Comparison of ENCODE assay signal across 24 mouse cellular contexts in genomic region chr10:20905831-20906230, GRCm38 (mm10). TPM values are rescaled to one million over a fixed set of nuclear protein-coding genes. Genes with fewer than 3 reads are reported as not detected.
A peak's percentile ranks its signal among the peaks of the same experiment; 100 is the strongest.
DNase-seq lines count a peak whose midpoint lies in the region; ATAC-seq and TF ChIP-seq lines count a peak whose summit lies in the region.
"Had no signal": no experiment of that assay in that cellular context is flagged by ENCODE, and none has a peak within 500 bp of the region (broad histone marks: within the 10 kb centered on the region; RNA-seq: fewer than 3 reads in every experiment).

No protein-coding gene starts in this region.

- peak overlapping the region; percentile 69 for H3K27ac ChIP-seq in heart, embryonic 10.5 days
- H3K27ac ChIP-seq in liver, embryonic 12.5 days, result peak overlapping the region; percentile 98
- H3K27ac ChIP-seq in left cerebral cortex, adult 2 months, result no peak overlapping the region
- H3K27ac ChIP-seq: embryonic facial prominence, embryonic 10.5 days; hindbrain, embryonic 12.5 days; limb, embryonic 12.5 days; macrophage had no signal

- H3K27me3 ChIP-seq in heart, embryonic 10.5 days (ENCODE audit: insufficient read depth, poor library complexity, severe bottlenecking), result no peaks in the 10 kb centered on the region
- H3K27me3 ChIP-seq in liver, embryonic 12.5 days (replicated peaks), result no peaks in the 10 kb centered on the region
- H3K27me3 ChIP-seq: CH12.LX; hindbrain, embryonic 12.5 days; limb, embryonic 12.5 days had no signal

- DNase-seq in heart, embryonic 10.5 days (ENCODE audit: low spot score), result no peak
- no peak for DNase-seq in heart, adult 9 months (ENCODE audit: low spot score in 2 of 2)
- DNase-seq in spleen, postnatal 36 days (ENCODE audit: low spot score in 2 of 2), result peak; percentile 19 to 39
- DNase-seq in spleen, adult 12 weeks (ENCODE audit: low spot score), result no peak
- DNase-seq in cerebellum, adult 18-20 months, result no peak
- DNase-seq in left cerebral cortex, adult 2 months (ENCODE audit: extremely low spot score in 1 of 2, low spot score in 2 of 2), result no peak
- no peak for DNase-seq in layer of hippocampus, adult 9-11 months
- DNase-seq: adrenal gland, postnatal 36 days; cerebellum, adult 9-10 months; gastrocnemius, postnatal 10 days; kidney, adult 8-10 months; kidney, postnatal 36 days; retina, postnatal 1 day; thymus, postnatal 25 days had no signal

- H3K4me2 ChIP-seq in liver, embryonic 12.5 days, result peak overlapping the region; percentile 56
- H3K4me2 ChIP-seq: hindbrain, embryonic 12.5 days; limb, embryonic 12.5 days; lung, embryonic 14.5 days; midbrain, embryonic 11.5 days had no signal

- intact Hi-C loops in left cerebral cortex, adult 2 months (cut with DNase I), result no loop called here

- no peak overlapping the region for H3K4me3 ChIP-seq in heart, embryonic 10.5 days
- H3K4me3 ChIP-seq in liver, embryonic 12.5 days, result no peak overlapping the region
- H3K4me3 ChIP-seq in left cerebral cortex, adult 2 months, result no peak overlapping the region
- H3K4me3 ChIP-seq: embryonic facial prominence, embryonic 10.5 days; hindbrain, embryonic 12.5 days; limb, embryonic 12.5 days had no signal

- H3K4me1 ChIP-seq in heart, embryonic 10.5 days, result peaks cover 21% of the 10 kb centered on the region
- H3K4me1 ChIP-seq in liver, embryonic 12.5 days, result peaks cover 78% of the 10 kb centered on the region
- H3K4me1 ChIP-seq: embryonic facial prominence, embryonic 10.5 days; hindbrain, embryonic 12.5 days; limb, embryonic 12.5 days had no signal

- peak; percentile 80 for ATAC-seq in liver, embryonic 12.5 days
- ATAC-seq: forebrain, embryonic 14.5 days; inflammation-experienced regulatory T-cells, adult 6 months had no signal

- peak overlapping the region; percentile 54 for H3K9ac ChIP-seq in liver, embryonic 12.5 days
- H3K9ac ChIP-seq: hindbrain, embryonic 12.5 days; limb, embryonic 12.5 days; lung, embryonic 14.5 days had no signal

- WGBS in heart, embryonic 10.5 days, result 73% methylated on average over 4 of the region's 4 CpGs
- 27% methylated on average over 4 of the region's 4 CpGs for WGBS in liver, embryonic 12.5 days (ENCODE audit: insufficient replicate concordance)

- no peaks in the 10 kb centered on the region for H3K36me3 ChIP-seq in heart, embryonic 10.5 days
- H3K36me3 ChIP-seq in liver, embryonic 12.5 days, result no peaks in the 10 kb centered on the region
- H3K36me3 ChIP-seq: embryonic facial prominence, embryonic 10.5 days; hindbrain, embryonic 12.5 days; limb, embryonic 12.5 days had no signal

- H3K9me3 ChIP-seq in heart, embryonic 10.5 days, result no peaks in the 10 kb centered on the region
- no peaks in the 10 kb centered on the region for H3K9me3 ChIP-seq in liver, embryonic 12.5 days (replicated peaks)
- H3K9me3 ChIP-seq: embryonic facial prominence, embryonic 10.5 days; hindbrain, embryonic 12.5 days; limb, embryonic 12.5 days had no signal

- TF ChIP-seq CTCF in left cerebral cortex, adult 2 months (IDR thresholded peaks at IDR 0.05), result no peak

RNA-seq across cellular contexts. Expression of gene Ahi1, which starts 46.5 kb away (rescaled TPM):
- 5.2 and 6.5 TPM in 2 replicates for polyA plus RNA-seq in heart, embryonic 10.5 days (2016; fragmentation: Nextera tagmentation; extraction: Ambion mirVana)
- 6.1 and 6.2 TPM in 2 replicates for polyA plus RNA-seq in liver, embryonic 12.5 days (2016; fragmentation: Nextera tagmentation; extraction: Ambion mirVana)
- total RNA-seq in left cerebral cortex, adult 2 months (2021), result 100 to 1,000 TPM; 181 to 211 TPM

Comparison
In these comparisons a context has a peak if more than half of its experiments do, and no peak if none do; other contexts are left out.
1. DNase-seq: peak in spleen, postnatal 36 days (2 of 2); none in heart, embryonic 10.5 days (single experiment), heart, adult 9 months (0 of 2), spleen, adult 12 weeks (single experiment), cerebellum, adult 18-20 months (0 of 2), left cerebral cortex, adult 2 months (0 of 2) and layer of hippocampus, adult 9-11 months (single experiment).